9 mouse cellular contexts compared by ENCODE assay signal in genomic region chr5:113634024-113634651, GRCm38 (mm10). TPM values are rescaled to one million over a fixed set of nuclear protein-coding genes. Genes with fewer than 3 reads are reported as not detected.
DNase-seq lines count a peak whose midpoint lies in the region; ATAC-seq and TF ChIP-seq lines count a peak whose summit lies in the region.
"Had no signal": no experiment of that assay in that cellular context is flagged by ENCODE, and none has a peak within 500 bp of the region (broad histone marks: within the 10 kb centered on the region; RNA-seq: fewer than 3 reads in every experiment).

No protein-coding gene starts in this region.

- no peaks in the 10 kb centered on the region for H3K36me3 ChIP-seq in embryonic facial prominence, embryonic 15.5 days
- H3K36me3 ChIP-seq in heart, postnatal 0 days (replicated peaks; ENCODE audit: control insufficient read depth, insufficient read depth, low read length), result no peaks in the 10 kb centered on the region
- no peaks in the 10 kb centered on the region for H3K36me3 ChIP-seq in forebrain, embryonic 14.5 days (ENCODE audit: control insufficient read depth, insufficient read depth, low read length)
- H3K36me3 ChIP-seq: liver, embryonic 15.5 days had no signal

- no peak for TF ChIP-seq CTCF in heart, postnatal 0 days (IDR thresholded peaks at IDR 0.05; ENCODE audit: low read depth)

- H3K9ac ChIP-seq in embryonic facial prominence, embryonic 15.5 days, result no peak overlapping the region
- H3K9ac ChIP-seq in heart, postnatal 0 days (replicated peaks; ENCODE audit: low read depth, low read length), result no peak overlapping the region
- no peak overlapping the region for H3K9ac ChIP-seq in forebrain, embryonic 14.5 days (ENCODE audit: low read length)
- H3K9ac ChIP-seq: liver, embryonic 15.5 days had no signal

- H3K4me1 ChIP-seq in embryonic facial prominence, embryonic 15.5 days, result peaks cover 54% of the 10 kb centered on the region
- H3K4me1 ChIP-seq in heart, postnatal 0 days (ENCODE audit: control insufficient read depth, insufficient read depth), result peaks cover 20% of the 10 kb centered on the region; the same call in 1 of the 2 replicates
- H3K4me1 ChIP-seq in forebrain, embryonic 14.5 days (ENCODE audit: control insufficient read depth, insufficient read depth, low read length), result no peaks in the 10 kb centered on the region; the same call in 1 of the 2 replicates
- H3K4me1 ChIP-seq: liver, embryonic 15.5 days had no signal

- no peak overlapping the region for H3K4me3 ChIP-seq in embryonic facial prominence, embryonic 15.5 days (replicated peaks)
- no peak overlapping the region for H3K4me3 ChIP-seq in heart, postnatal 0 days (ENCODE audit: low read depth, low read length)
- no peak overlapping the region for H3K4me3 ChIP-seq in forebrain, embryonic 14.5 days (ENCODE audit: low read depth, low read length)
- H3K4me3 ChIP-seq: liver, embryonic 15.5 days had no signal

- peak; percentile 82 for DNase-seq in 3T3-L1 (ENCODE audit: low read depth, low spot score)
- peak; percentile 81 for DNase-seq in adrenal gland, adult 2 months
- DNase-seq in heart, postnatal 0 days (ENCODE audit: low spot score), result no peak
- peak; percentile 39 for DNase-seq in left cerebral cortex, adult 11 months (ENCODE audit: low spot score)
- DNase-seq in thymus, adult 18-20 months, result no peak
- no peak for DNase-seq in forebrain, embryonic 14.5 days (ENCODE audit: low spot score)

- peak; percentile 32; the same call in 1 of the 2 replicates for ATAC-seq in embryonic facial prominence, embryonic 15.5 days (ENCODE audit: insufficient number of reproducible peaks, low FRiP score, low TSS enrichment, low read depth)
- ATAC-seq in heart, postnatal 0 days (ENCODE audit: insufficient read depth, low read depth), result peak; percentile 61
- peak; percentile 27; the same call in 1 of the 2 replicates for ATAC-seq in monocyte, adult 5-6 weeks (replicated peaks; ENCODE audit: insufficient number of reproducible peaks, low FRiP score, low TSS enrichment, poor library complexity, severe bottlenecking)
- no peak for ATAC-seq in forebrain, embryonic 14.5 days

- WGBS in embryonic facial prominence, embryonic 15.5 days, result 45% methylated on average over 13 of the region's 13 CpGs
- 48% methylated on average over 13 of the region's 13 CpGs for WGBS in heart, postnatal 0 days
- WGBS in forebrain, embryonic 14.5 days, result 59% methylated on average over 13 of the region's 13 CpGs

- peak overlapping the region; percentile 35; the same call in 1 of the 2 replicates for H3K27ac ChIP-seq in embryonic facial prominence, embryonic 15.5 days (replicated peaks)
- 0 out of 2 replicates have a peak overlapping the region, but pooled peaks have one; percentile 15 for H3K27ac ChIP-seq in heart, postnatal 0 days (ENCODE audit: low read depth)
- no peak overlapping the region for H3K27ac ChIP-seq in forebrain, embryonic 14.5 days (ENCODE audit: low read depth, low read length)
- H3K27ac ChIP-seq: liver, embryonic 15.5 days had no signal

- no peak overlapping the region for H3K4me2 ChIP-seq in embryonic facial prominence, embryonic 15.5 days (replicated peaks)
- no peak overlapping the region for H3K4me2 ChIP-seq in heart, postnatal 0 days (ENCODE audit: low read depth, low read length)
- no peak overlapping the region for H3K4me2 ChIP-seq in forebrain, embryonic 14.5 days (ENCODE audit: low read length)
- H3K4me2 ChIP-seq: liver, embryonic 15.5 days had no signal

- TF ChIP-seq EP300 in heart, postnatal 0 days (IDR thresholded peaks at IDR 0.05; ENCODE audit: low read depth), result no peak

- no peaks in the 10 kb centered on the region for H3K27me3 ChIP-seq in embryonic facial prominence, embryonic 15.5 days
- 0 out of 2 replicates have a peak, but pooled peaks cover 5% of the 10 kb centered on the region for H3K27me3 ChIP-seq in heart, postnatal 0 days (ENCODE audit: control insufficient read depth, insufficient read depth, low read length)
- H3K27me3 ChIP-seq in forebrain, embryonic 14.5 days (replicated peaks; ENCODE audit: control insufficient read depth, insufficient read depth, low read length), result no peaks in the 10 kb centered on the region
- H3K27me3 ChIP-seq: liver, embryonic 15.5 days had no signal

- H3K9me3 ChIP-seq in embryonic facial prominence, embryonic 15.5 days (replicated peaks), result no peaks in the 10 kb centered on the region
- no peaks in the 10 kb centered on the region for H3K9me3 ChIP-seq in heart, postnatal 0 days (replicated peaks; ENCODE audit: control insufficient read depth, low read length)
- H3K9me3 ChIP-seq in forebrain, embryonic 14.5 days (replicated peaks; ENCODE audit: control insufficient read depth, low read length), result no peaks in the 10 kb centered on the region
- H3K9me3 ChIP-seq: liver, embryonic 15.5 days had no signal

RNA-seq across cellular contexts. Expression of gene Cmklr1, which starts 16.1 kb away (rescaled TPM):
- 10 to 100 TPM; 25.3 to 25.7 TPM for total RNA-seq in adrenal gland, adult 2 months (2021)
- 61.3 and 75.6 TPM in 2 replicates for polyA plus RNA-seq in adrenal gland, adult 2 months (2012; rRNA removed)
- 7.0 and 12.4 TPM in 2 replicates for polyA plus RNA-seq in embryonic facial prominence, embryonic 15.5 days (2015; fragmentation: Nextera tagmentation; extraction: Ambion mirVana)
- 4.8 and 6.9 TPM in 2 replicates for total RNA-seq in heart, postnatal 0 days (2014; rRNA removed; ENCODE audit: low replicate concordance)
- 2.0 and 2.9 TPM in 2 replicates for polyA plus RNA-seq in heart, postnatal 0 days (2015; fragmentation: Nextera tagmentation; extraction: Ambion mirVana)
- 15.8 to 84.7 TPM (median 20.2 TPM) in 3 replicates for total RNA-seq in monocyte, adult 5-6 weeks (2017)
- polyA plus RNA-seq in forebrain, embryonic 14.5 days (2014; fragmentation: Nextera tagmentation; extraction: Ambion mirVana), result 1.6 and 1.7 TPM in 2 replicates

Comparison
In these comparisons a context has a peak if more than half of its experiments do, and no peak if none do; other contexts are left out.
1. DNase-seq: peak in 3T3-L1 (single experiment), adrenal gland, adult 2 months (single experiment) and left cerebral cortex, adult 11 months (single experiment); none in heart, postnatal 0 days (single experiment), thymus, adult 18-20 months (0 of 2) and forebrain, embryonic 14.5 days (single experiment).